In the genomic region with DNA sequence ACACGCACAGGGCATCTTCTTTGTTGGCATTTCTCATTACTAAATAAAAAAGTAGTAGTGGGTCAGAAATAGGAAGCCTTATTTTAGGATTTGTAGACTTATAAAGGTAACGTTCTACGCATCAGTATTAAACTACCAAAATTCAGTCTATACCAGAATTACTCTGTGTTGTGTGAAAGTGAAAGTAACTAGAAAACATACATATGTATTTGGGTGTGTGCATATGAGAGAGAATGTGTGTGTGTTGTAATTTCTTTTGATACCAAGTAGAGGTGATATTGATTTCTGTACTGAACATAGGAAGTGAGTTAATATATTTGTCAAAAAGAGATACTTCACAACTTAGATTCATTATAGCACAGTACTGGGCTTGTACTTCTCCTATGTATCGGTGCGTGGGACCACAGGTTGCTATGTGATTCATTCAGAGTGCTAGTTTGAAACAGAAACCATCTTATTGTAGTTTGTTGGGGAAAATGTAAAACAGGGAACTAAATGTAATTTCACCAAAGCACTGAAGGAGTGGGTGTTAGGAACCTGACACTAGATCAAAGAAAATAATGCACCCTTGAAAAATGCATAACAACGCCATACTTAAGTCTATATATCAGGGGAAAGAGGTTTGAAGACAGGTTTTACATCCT, we compare ENCODE assay signal across 22 mouse cellular contexts.
DNase-seq lines count a peak whose midpoint lies in the region; ATAC-seq lines count a peak whose summit lies in the region.
"Had no signal": no experiment of that assay in that cellular context is flagged by ENCODE, and none has a peak within 500 bp of the region (broad histone marks: within the 10 kb centered on the region; RNA-seq: fewer than 3 reads in every experiment).

No protein-coding gene starts in this region.

- DNase-seq in right cerebral cortex, adult 18-20 months: peak; percentile 24
- DNase-seq in right cerebral cortex, postnatal 36 days (ENCODE audit: low spot score in 2 of 2): no peak
- DNase-seq in brain, adult 2 months (ENCODE audit: low read depth, low spot score): peak; percentile 56
- no peak for DNase-seq in heart, postnatal 25 days (ENCODE audit: low spot score)
- no peak for DNase-seq in urinary bladder, postnatal 36 days (ENCODE audit: low spot score in 2 of 2)
- DNase-seq in gastrocnemius, postnatal 14 days: no peak
- DNase-seq: adrenal gland, postnatal 25 days; cerebellum, adult 18-20 months; cerebellum, postnatal 10 days; heart, adult 2 months; kidney, adult 2 months; kidney, postnatal 4 days; lung, embryonic 14.5 days; lung, postnatal 14 days; right cerebral cortex, postnatal 25 days; spleen, adult 18-20 months; thymus, adult 18-20 months; thymus, postnatal 25 days had no signal

- intact Hi-C loops in heart, postnatal 25 days (cut with DNase I): no loop called here
- intact Hi-C loops in gastrocnemius, postnatal 14 days (cut with DNase I; ENCODE audit: low total_unique reads): no loop called here

- peak; percentile 50 for ATAC-seq in megakaryocyte progenitor cell, adult 5-6 weeks (replicated peaks; ENCODE audit: poor library complexity)
- ATAC-seq: hindbrain, embryonic 16.5 days; intestine, embryonic 15.5 days; midbrain, embryonic 16.5 days had no signal

Comparison
In these comparisons a context has a peak if more than half of its experiments do, and no peak if none do; other contexts are left out.
1. DNase-seq: peak in right cerebral cortex, adult 18-20 months (single experiment) and brain, adult 2 months (single experiment); none in right cerebral cortex, postnatal 36 days (0 of 2), heart, postnatal 25 days (single experiment), urinary bladder, postnatal 36 days (0 of 2) and gastrocnemius, postnatal 14 days (single experiment).